Mouse (Mus musculus) adrenal gland, postnatal 10 days (tissue): ENCODE data around the gene Slc25a26. TPM values are rescaled to one million over a fixed set of nuclear protein-coding genes. Genes with fewer than 3 reads are reported as not detected.
A peak's percentile ranks its signal among the peaks of the same experiment; 100 is the strongest.

Experiments used
- DNase-seq: peaks from one replicate; pipeline ENCODE4 v3.0.0; 2021; ENCODE audit warnings: mixed read lengths
- microRNA-seq: library from miRNA; unstranded; fragments of <30 nt; microRNA quantifications from one replicate; pipeline ENCODE4 v1.2.0, GENCODE M21; 2021
- total RNA-seq, 2 experiments: library from RNA; stranded (reverse); gene quantifications; 2 replicates each; pipeline ENCODE4 v1.2.3; 2021

Gene Slc25a26
- total RNA-seq, 2 experiments from 2014 or later, result 14.4 to 16.1 TPM

GRCm38 (mm10) chr6:94640297-94640696 lies 140.2 kb downstream of the Slc25a26 start:
- DNase-seq, result peak; percentile 42

GRCm38 (mm10) chr6:94642048-94642447 lies 141.9 kb downstream of the Slc25a26 start:
- no peak for DNase-seq

- DNase-seq, result no peak
Measured at GRCm38 (mm10) chr6:94643989-94644388, 143.9 kb downstream of the Slc25a26 start.

GRCm38 (mm10) chr6:94644641-94645040 lies 144.5 kb downstream of the Slc25a26 start:
- DNase-seq, result peak; percentile 30

- no peak for DNase-seq
Measured at GRCm38 (mm10) chr6:94645723-94646122, 145.6 kb downstream of the Slc25a26 start.

- DNase-seq, result no peak
Measured at GRCm38 (mm10) chr6:94646274-94646863, 146.2 kb downstream of the Slc25a26 start.

- DNase-seq, result no peak
Measured at GRCm38 (mm10) chr6:94646902-94647301, 146.8 kb downstream of the Slc25a26 start.

- DNase-seq, result peak; percentile 80
Measured at GRCm38 (mm10) chr6:94647574-94648430, 147.7 kb downstream of the Slc25a26 start.

- no peak for DNase-seq
Measured at GRCm38 (mm10) chr6:94648496-94648895, 148.4 kb downstream of the Slc25a26 start.

GRCm38 (mm10) chr6:94649637-94650036 lies 149.5 kb downstream of the Slc25a26 start:
- DNase-seq, result no peak

GRCm38 (mm10) chr6:94651541-94651940 lies 151.4 kb downstream of the Slc25a26 start:
- DNase-seq, result no peak

GRCm38 (mm10) chr6:94652659-94653213 lies 152.6 kb downstream of the Slc25a26 start:
- no peak for DNase-seq

- DNase-seq, result no peak
Measured at GRCm38 (mm10) chr6:94653388-94654316, 153.5 kb downstream of the Slc25a26 start.

Small RNA genes lying within 50 kb of the gene (microRNA-seq; reads per million reads assigned to microRNA genes)
- not detected for gene Mir7041

Other genes with a start within 250 kb of the Slc25a26 start
- gene Magi1, start 216.4 kb upstream of the Slc25a26 start, total RNA-seq, result 10 to 100 TPM; 19.1 to 22.4 TPM
- gene Lrig1, start 199.8 kb downstream of the Slc25a26 start, total RNA-seq, result 10 to 100 TPM; 21.6 to 25.3 TPM